Mouse (Mus musculus) left cerebral cortex, adult 2 months (tissue): Measurements from ENCODE around the gene Vwa7. TPM values are rescaled to one million over a fixed set of nuclear protein-coding genes. Genes with fewer than 3 reads are reported as not detected.
A peak's percentile ranks its signal among the peaks of the same experiment; 100 is the strongest.
"Not testable (repeated sequence)": the region's sequence is repeated elsewhere in the genome, so short reads cannot be mapped to it uniquely, and the experiment has no call there.

Source experiments
- DNase-seq, 2 experiments: peaks; one replicate each; pipeline ENCODE4 v3.0.0; 2021 to 2022; ENCODE audit warnings: low spot score in 2 of 2, mixed read lengths in 1 of 2; ENCODE audit errors: extremely low spot score in 1 of 2
- H3K27ac ChIP-seq: fragments of 200-600 bp; 2 replicates; pipeline ENCODE4 v1.8.1; 2022
- H3K4me3 ChIP-seq: fragments of 200-600 bp; 2 replicates; pipeline ENCODE4 v1.8.1; 2022
- CTCF ChIP-seq: fragments of 200-600 bp; IDR thresholded peaks from 2 replicates; pipeline ENCODE4 v1.8.1; 2022; ENCODE audit warnings: antibody characterized with exemption, mild to moderate bottlenecking, moderate library complexity
- intact Hi-C: fragments of 180-260 bp; cut with DNase I; formaldehyde crosslinking; loops from one replicate; pipeline ENCODE4 v1.15.1; 2025
- long read RNA-seq, 2 experiments: library from polyadenylated mRNA; stranded (forward); transcript quantifications; one replicate each; pipeline ENCODE4 v2.0.0; 2021; ENCODE audit warnings: borderline mapping rate in 2 of 2
- total RNA-seq, 2 experiments: library from RNA; stranded (reverse); gene quantifications; 2 replicates each; pipeline ENCODE4 v1.2.3; 2021

The Vwa7 gene
- total RNA-seq: under 1 TPM; 0.40 to 0.43 TPM
- long read RNA-seq, experiment 1, partial matches to known transcripts: 0 of 1 reads
- long read RNA-seq, experiment 1, other reads (novel, unspliced or antisense): 0 of 1 reads
- long read RNA-seq, experiment 2: 0 reads

- no peak for DNase-seq
- no peak within 1 kb of the TSS for H3K27ac ChIP-seq
- TF ChIP-seq CTCF: no peak
- no peak within 1 kb of the TSS for H3K4me3 ChIP-seq
- intact Hi-C loops: no loop called here
Measured at GRCm38 (mm10) chr17:35016376-35016775, at the start of gene Vwa7. Gene Vwa7 (plus strand): TSS chr17:35016579.

- intact Hi-C loops, DNase-seq, H3K27ac ChIP-seq, H3K4me3 ChIP-seq: not testable (repeated sequence)
Measured at GRCm38 (mm10) chr17:34969822-34970221, 46.6 kb upstream of the Vwa7 start, which contains the start of gene Gm20481. Gene Gm20481 (plus strand): TSS chr17:34969912.

DNA sequence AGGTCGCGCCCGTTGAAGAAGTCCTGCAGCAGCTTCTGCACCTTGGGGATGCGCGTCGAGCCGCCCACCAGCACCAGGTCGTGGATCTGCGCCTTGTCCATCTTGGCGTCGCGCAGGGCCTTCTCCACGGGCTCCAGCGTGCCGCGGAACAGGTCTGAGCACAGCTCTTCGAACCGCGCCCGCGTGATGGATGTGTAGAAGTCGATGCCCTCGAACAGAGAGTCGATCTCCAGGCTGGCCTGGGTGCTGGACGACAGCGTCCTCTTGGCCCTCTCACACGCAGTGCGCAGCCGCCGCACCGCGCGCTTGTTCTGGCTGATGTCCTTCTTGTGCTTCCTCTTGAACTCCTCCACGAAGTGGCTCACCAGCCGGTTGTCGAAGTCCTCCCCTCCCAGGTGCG, 45.5 kb upstream of the Vwa7 start:
- H3K4me3 ChIP-seq, DNase-seq, intact Hi-C loops, H3K27ac ChIP-seq: not testable (repeated sequence)

DNA sequence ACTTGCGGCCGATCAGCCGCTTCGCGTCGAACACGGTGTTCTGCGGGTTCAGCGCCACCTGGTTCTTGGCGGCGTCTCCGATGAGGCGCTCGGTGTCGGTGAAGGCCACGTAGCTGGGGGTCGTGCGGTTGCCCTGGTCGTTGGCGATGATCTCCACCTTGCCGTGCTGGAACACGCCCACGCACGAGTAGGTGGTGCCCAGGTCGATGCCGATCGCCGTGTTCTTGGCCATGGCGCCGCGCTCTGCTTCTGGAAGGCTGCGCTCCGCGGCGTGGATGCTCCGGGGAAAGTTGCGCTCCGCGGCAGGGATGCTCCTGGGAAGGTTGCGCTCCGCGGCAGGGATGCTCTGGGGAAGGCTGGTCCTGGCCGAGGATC, 44.7 kb upstream of the Vwa7 start:
- H3K27ac ChIP-seq, DNase-seq, intact Hi-C loops: not testable (repeated sequence)
- peak overlapping the region; percentile 52 for H3K4me3 ChIP-seq

GRCm38 (mm10) chr17:34972069-34972749, 44.2 kb upstream of the Vwa7 start, which contains the start of the genes Hspa1a and Hspa1l:
Gene Hspa1a (minus strand): TSS chr17:34972156.
Gene Hspa1l (plus strand): TSS chr17:34972703.
- intact Hi-C loops: not testable (repeated sequence)
- Histone ChIP-seq H3K27ac (peak within 1 kb of the TSS; percentile 29; the same call in 1 of the 2 replicates), H3K4me3 (peak within 1 kb of the TSS; percentile 52)
- DNase-seq: peak; percentile 73 to 74

- no peak for DNase-seq
- TF ChIP-seq CTCF: no peak
- Histone ChIP-seq H3K4me3 (no peak overlapping the region), H3K27ac (no peak overlapping the region)
- intact Hi-C loops: no loop called here
Measured at GRCm38 (mm10) chr17:34975581-34976492, 40.5 kb upstream of the Vwa7 start.

- TF ChIP-seq CTCF: no peak
- DNase-seq: no peak
- intact Hi-C loops: no loop called here
- Histone ChIP-seq H3K4me3 (no peak overlapping the region), H3K27ac (no peak overlapping the region)
Measured at GRCm38 (mm10) chr17:34977000-34977399, 39.4 kb upstream of the Vwa7 start.

DNA sequence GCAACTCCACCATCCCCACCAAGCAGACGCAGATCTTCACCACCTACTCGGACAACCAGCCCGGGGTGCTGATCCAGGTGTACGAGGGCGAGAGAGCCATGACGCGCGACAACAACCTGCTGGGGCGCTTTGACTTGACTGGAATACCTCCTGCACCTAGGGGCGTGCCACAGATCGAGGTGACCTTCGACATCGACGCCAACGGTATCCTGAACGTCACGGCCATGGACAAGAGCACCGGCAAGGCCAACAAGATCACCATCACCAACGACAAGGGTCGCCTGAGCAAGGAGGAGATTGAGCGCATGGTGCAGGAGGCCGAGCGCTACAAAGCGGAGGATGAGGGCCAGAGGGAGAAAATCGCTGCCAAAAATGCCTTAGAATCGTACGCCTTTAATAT, 38.1 kb upstream of the Vwa7 start:
- no peak overlapping the region for H3K27ac ChIP-seq
- no peak for DNase-seq
- H3K4me3 ChIP-seq: no peak overlapping the region
- no peak for TF ChIP-seq CTCF
- intact Hi-C loops: no loop called here

GRCm38 (mm10) chr17:34979631-34980030, 36.7 kb upstream of the Vwa7 start:
- no peak overlapping the region for H3K27ac ChIP-seq
- H3K4me3 ChIP-seq: no peak overlapping the region
- no peak for DNase-seq
- no peak for TF ChIP-seq CTCF
- intact Hi-C loops: loop anchor here (1.0 to 5.0 kb wide), 3 partner anchors 23 to 142 kb away; partner anchors contain the start of genes Dxo and Stk19

GRCm38 (mm10) chr17:34980655-34981054, 35.7 kb upstream of the Vwa7 start:
- H3K27ac ChIP-seq: peak overlapping the region; percentile 92
- TF ChIP-seq CTCF: peak; percentile 76
- intact Hi-C loops: loop anchor here (1.0 to 5.0 kb wide), 4 partner anchors 24 to 143 kb away; partner anchors contain the start of genes Dxo and Stk19
- peak overlapping the region; percentile 69 for H3K4me3 ChIP-seq
- DNase-seq: no peak

DNA sequence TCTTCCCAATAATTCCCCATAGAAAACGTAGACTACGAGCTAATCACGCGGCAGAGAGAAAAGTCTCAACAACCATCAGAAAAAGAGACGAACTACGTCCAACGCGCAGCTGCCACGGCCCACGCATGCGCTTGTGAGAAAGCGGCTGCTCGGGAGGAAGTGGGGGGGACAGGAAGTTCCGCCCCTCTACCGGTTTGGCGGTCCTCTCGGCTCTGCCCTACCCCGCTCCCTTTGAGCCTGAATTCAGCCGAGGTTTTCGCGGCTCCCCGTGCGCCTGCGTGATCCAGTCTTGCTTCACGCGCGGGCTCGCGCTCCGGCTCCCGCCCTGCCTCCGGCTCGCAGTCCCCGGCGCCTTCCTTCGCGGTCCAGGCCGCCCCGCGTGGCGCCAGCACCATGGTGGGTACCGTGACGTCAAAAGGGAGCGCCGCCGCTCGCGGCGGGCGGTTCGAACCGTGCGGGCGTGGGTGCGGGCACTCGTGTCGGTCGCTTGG, 34.6 kb upstream of the Vwa7 start, which contains the start of gene Lsm2:
TSS of gene Lsm2 (plus strand) at position 173 of the 491 bp plus-strand sequence.
- H3K4me3 ChIP-seq: peak within 1 kb of the TSS; percentile 69
- peak; percentile 15 for TF ChIP-seq CTCF
- peak within 1 kb of the TSS; percentile 92 for H3K27ac ChIP-seq
- peak; percentile 90 for DNase-seq
- intact Hi-C loops: loop anchor here (1.0 to 5.0 kb wide), 3 partner anchors 29 to 144 kb away; partner anchors contain the start of genes Dxo and Stk19
